Mouse (Mus musculus) limb, embryonic 11.5 days (tissue): ENCODE results near the gene Mad1l1. TPM values are rescaled to one million over a fixed set of nuclear protein-coding genes. Genes with fewer than 3 reads are reported as not detected.

Source experiments
- ATAC-seq: fragments of 200-750 bp; cut with Nextera tagmentation; 2 replicates; pipeline ENCODE4 v1.8.0; 2017; ENCODE audit warnings: low read depth; ENCODE audit not compliant: insufficient number of reproducible peaks, low FRiP score, low TSS enrichment
- DNase-seq: peaks from one replicate; pipeline ENCODE4 v3.0.0-alpha.2; 2015; ENCODE audit warnings: low spot score
- H3K27ac ChIP-seq: fragments of 300-500 bp; sonication (generic); replicated peaks from 2 replicates; pipeline ENCODE4 v1.5.1; 2014; ENCODE audit warnings: low read depth, mild to moderate bottlenecking, low read length
- H3K27me3 ChIP-seq: fragments of 300-500 bp; sonication (generic); 2 replicates; pipeline ENCODE4 v1.6.1; 2014; ENCODE audit warnings: mild to moderate bottlenecking, low read length, mixed read lengths; ENCODE audit not compliant: control insufficient read depth, insufficient read depth
- H3K36me3 ChIP-seq: fragments of 300-500 bp; sonication (generic); 2 replicates; pipeline ENCODE4 v1.6.1; 2014; ENCODE audit warnings: mild to moderate bottlenecking, low read length, moderate library complexity, mixed read lengths; ENCODE audit not compliant: control insufficient read depth, insufficient read depth
- H3K4me1 ChIP-seq: fragments of 300-500 bp; sonication (generic); 2 replicates; pipeline ENCODE4 v1.6.1; 2014; ENCODE audit warnings: low read length, mixed read lengths; ENCODE audit not compliant: control insufficient read depth, insufficient read depth
- H3K4me2 ChIP-seq: fragments of 300-500 bp; sonication (generic); 2 replicates; pipeline ENCODE4 v1.6.1; 2014; ENCODE audit warnings: low read depth, mild to moderate bottlenecking, moderate library complexity; ENCODE audit not compliant: severe bottlenecking
- H3K4me3 ChIP-seq: fragments of 300-500 bp; sonication (generic); 2 replicates; pipeline ENCODE4 v1.5.1; 2014; ENCODE audit warnings: low read depth, low read length
- H3K9ac ChIP-seq: fragments of 300-500 bp; sonication (generic); 2 replicates; pipeline ENCODE4 v1.6.1; 2014; ENCODE audit warnings: mild to moderate bottlenecking, low read length
- H3K9me3 ChIP-seq: fragments of 300-500 bp; sonication (generic); 2 replicates; pipeline ENCODE4 v1.6.1; 2016; ENCODE audit warnings: low read length; ENCODE audit not compliant: control insufficient read depth
- WGBS: fragments of 180-500 bp; shearing (Covaris S2); extraction: QIAGEN DNeasy Blood & Tissue Kit; methylation state at CpG from one replicate; pipeline ENCODE4 v1.1.7; 2014; 5-methylcytosine and 5-hydroxymethylcytosine counted together
- polyA plus RNA-seq: library from polyadenylated mRNA; unstranded; fragments of >200 nt; fragmentation: Nextera tagmentation; extraction: Ambion mirVana; gene quantifications from 2 replicates; pipeline ENCODE4 v1.2.1, GENCODE M21; 2014

The Mad1l1 gene
- polyA plus RNA-seq, 1 experiment from 2014 or later: 51.5 TPM

GRCm38 (mm10) chr5:140041055-140041454, 280.3 kb downstream of the Mad1l1 start:
- peaks cover 27% of the 10 kb centered on the region for H3K4me1 ChIP-seq
- H3K9me3 ChIP-seq: no peaks in the 10 kb centered on the region
- H3K27me3 ChIP-seq: no peaks in the 10 kb centered on the region
- ATAC-seq (no peak), DNase-seq (no peak)
- no peak overlapping the region for H3K9ac ChIP-seq
- H3K4me2 ChIP-seq: no peak overlapping the region
- H3K36me3 ChIP-seq: no peaks in the 10 kb centered on the region; the same call in 1 of the 2 replicates
- 89% methylated on average over 3 of the region's 3 CpGs for WGBS
- no peak overlapping the region for H3K27ac ChIP-seq
- H3K4me3 ChIP-seq: no peak overlapping the region

DNA sequence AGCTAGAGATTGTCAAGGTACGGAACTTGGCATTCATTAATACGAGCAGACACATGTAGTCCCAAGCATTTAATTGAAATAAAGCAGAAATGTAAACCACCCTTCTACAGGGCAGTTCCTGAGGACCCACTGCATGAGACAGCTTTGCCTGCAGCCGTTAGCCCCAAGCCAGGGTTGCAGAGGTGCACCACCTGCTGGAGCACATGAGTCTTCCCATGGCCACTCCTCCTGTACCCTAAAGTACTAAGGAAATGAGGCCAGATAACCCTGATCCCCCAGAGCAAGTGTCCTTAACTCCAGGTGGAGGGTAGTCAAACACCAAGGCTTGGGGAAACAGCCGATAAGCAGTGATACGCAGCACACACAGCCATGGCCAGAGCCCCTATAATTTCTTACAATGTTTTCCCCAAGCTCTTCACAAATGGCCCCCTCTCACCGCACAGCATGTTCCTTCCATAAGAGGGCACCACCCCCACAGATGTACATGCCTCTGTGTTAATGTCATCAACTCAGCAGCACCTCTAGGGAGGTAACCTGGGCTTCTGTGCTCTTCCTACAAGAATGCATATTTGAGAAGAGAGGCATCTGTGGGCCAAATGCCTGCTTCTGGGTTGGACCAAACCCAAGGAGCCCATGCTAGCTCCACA, 283.6 kb downstream of the Mad1l1 start:
- DNase-seq: no peak
- no peak overlapping the region for H3K4me2 ChIP-seq
- no peak overlapping the region for H3K27ac ChIP-seq
- H3K4me3 ChIP-seq: no peak overlapping the region
- no peaks in the 10 kb centered on the region for H3K27me3 ChIP-seq
- H3K36me3 ChIP-seq: no peaks in the 10 kb centered on the region; the same call in 1 of the 2 replicates
- WGBS: 88% methylated on average over 6 of the region's 6 CpGs
- ATAC-seq: no peak
- peaks cover 10% of the 10 kb centered on the region for H3K4me1 ChIP-seq
- H3K9me3 ChIP-seq: no peaks in the 10 kb centered on the region
- H3K9ac ChIP-seq: no peak overlapping the region

DNA sequence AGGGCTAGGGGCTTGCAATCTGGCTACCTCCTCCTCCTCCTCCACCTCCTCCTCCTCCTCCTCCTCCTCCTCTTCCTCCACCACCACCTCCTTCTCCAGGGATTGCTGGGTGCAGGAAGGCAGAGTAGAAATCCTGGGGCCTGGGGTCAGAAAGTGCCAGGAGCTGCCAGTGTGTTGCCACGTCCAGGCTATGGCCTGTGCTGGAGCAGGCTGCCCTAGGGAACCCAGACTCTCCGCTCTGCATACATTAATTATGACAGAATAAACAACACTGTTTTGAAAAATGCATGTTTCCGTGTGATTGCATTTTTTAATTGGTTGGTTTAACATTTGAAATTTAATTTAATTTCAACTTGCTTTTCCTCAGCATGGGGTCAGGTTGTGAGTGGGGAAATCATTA, 285.7 kb downstream of the Mad1l1 start:
- DNase-seq (no peak), ATAC-seq (no peak)
- Histone ChIP-seq H3K4me1 (no peaks in the 10 kb centered on the region), H3K9me3 (no peaks in the 10 kb centered on the region), H3K36me3 (no peaks in the 10 kb centered on the region; the same call in 1 of the 2 replicates), H3K27ac (no peak overlapping the region), H3K4me3 (no peak overlapping the region), H3K27me3 (no peaks in the 10 kb centered on the region), H3K9ac (no peak overlapping the region), H3K4me2 (no peak overlapping the region)
- 88% methylated on average over 3 of the region's 3 CpGs for WGBS

- H3K27me3 ChIP-seq: no peaks in the 10 kb centered on the region
- H3K36me3 ChIP-seq: no peaks in the 10 kb centered on the region; the same call in 1 of the 2 replicates
- no peak overlapping the region for H3K27ac ChIP-seq
- ATAC-seq: no peak
- WGBS: 47% methylated on average over 1 of the region's 1 CpGs
- H3K9me3 ChIP-seq: no peaks in the 10 kb centered on the region
- no peaks in the 10 kb centered on the region for H3K4me1 ChIP-seq
- H3K4me3 ChIP-seq: no peak overlapping the region
- no peak overlapping the region for H3K4me2 ChIP-seq
- H3K9ac ChIP-seq: no peak overlapping the region
- DNase-seq: no peak
Measured at GRCm38 (mm10) chr5:140035025-140035330, 286.4 kb downstream of the Mad1l1 start.

DNA sequence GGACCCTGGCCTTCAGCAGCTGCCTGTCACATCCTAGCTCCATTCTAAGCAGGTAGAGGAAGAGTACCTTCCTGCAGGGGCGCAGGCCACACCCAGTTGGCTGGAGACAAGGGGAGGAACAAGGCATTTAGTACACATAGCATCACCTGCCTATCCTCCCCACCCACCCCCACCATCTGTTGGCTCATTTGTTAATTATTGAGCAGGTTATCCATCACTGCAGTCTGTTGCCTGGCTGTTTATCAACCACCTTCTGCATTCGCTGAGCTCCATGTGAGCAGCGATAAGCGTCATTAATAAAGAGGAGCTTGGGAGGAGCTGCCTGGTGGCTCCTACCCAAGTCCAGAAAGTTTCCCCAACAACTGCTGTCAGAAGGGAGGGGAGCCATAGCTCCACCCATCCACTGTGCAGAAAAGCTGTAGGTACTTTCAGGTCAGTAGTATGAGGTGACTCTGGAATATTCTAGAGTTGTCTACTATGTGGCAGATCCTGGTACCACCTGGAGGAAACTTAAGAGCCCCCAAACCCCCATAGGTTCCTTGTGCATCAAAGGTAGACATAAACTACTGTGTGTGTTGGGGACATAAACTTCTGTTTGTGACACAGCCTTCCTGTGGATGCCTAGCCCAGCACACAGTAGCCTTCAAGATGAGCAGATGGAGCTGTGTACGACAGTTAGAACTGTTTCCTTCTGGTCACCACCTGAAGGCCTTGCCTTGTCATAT, 286.9 kb downstream of the Mad1l1 start:
- no peaks in the 10 kb centered on the region for H3K9me3 ChIP-seq
- 90% methylated on average over 5 of the region's 5 CpGs for WGBS
- H3K4me2 ChIP-seq: no peak overlapping the region
- no peak overlapping the region for H3K9ac ChIP-seq
- no peaks in the 10 kb centered on the region for H3K4me1 ChIP-seq
- H3K36me3 ChIP-seq: no peaks in the 10 kb centered on the region
- H3K27me3 ChIP-seq: no peaks in the 10 kb centered on the region
- ATAC-seq: no peak
- no peak for DNase-seq
- H3K4me3 ChIP-seq: no peak overlapping the region
- H3K27ac ChIP-seq: no peak overlapping the region

GRCm38 (mm10) chr5:140026366-140026765, 295.0 kb downstream of the Mad1l1 start:
- H3K4me1 ChIP-seq: no peaks in the 10 kb centered on the region; the same call in 1 of the 2 replicates
- no peak overlapping the region for H3K4me2 ChIP-seq
- DNase-seq (no peak), ATAC-seq (no peak)
- no peaks in the 10 kb centered on the region for H3K27me3 ChIP-seq
- no peaks in the 10 kb centered on the region for H3K9me3 ChIP-seq
- H3K36me3 ChIP-seq: no peaks in the 10 kb centered on the region
- WGBS: 94% methylated on average over 4 of the region's 4 CpGs
- no peak overlapping the region for H3K27ac ChIP-seq
- H3K9ac ChIP-seq: no peak overlapping the region
- no peak overlapping the region for H3K4me3 ChIP-seq

- Histone ChIP-seq H3K4me3 (no peak overlapping the region), H3K36me3 (no peaks in the 10 kb centered on the region), H3K9ac (no peak overlapping the region), H3K27ac (no peak overlapping the region), H3K4me2 (no peak overlapping the region), H3K27me3 (no peaks in the 10 kb centered on the region), H3K4me1 (no peaks in the 10 kb centered on the region; the same call in 1 of the 2 replicates), H3K9me3 (no peaks in the 10 kb centered on the region)
- DNase-seq: no peak
- WGBS: 96% methylated on average over 2 of the region's 2 CpGs
- no peak for ATAC-seq
Measured at GRCm38 (mm10) chr5:140025301-140025700, 296.1 kb downstream of the Mad1l1 start.

DNA sequence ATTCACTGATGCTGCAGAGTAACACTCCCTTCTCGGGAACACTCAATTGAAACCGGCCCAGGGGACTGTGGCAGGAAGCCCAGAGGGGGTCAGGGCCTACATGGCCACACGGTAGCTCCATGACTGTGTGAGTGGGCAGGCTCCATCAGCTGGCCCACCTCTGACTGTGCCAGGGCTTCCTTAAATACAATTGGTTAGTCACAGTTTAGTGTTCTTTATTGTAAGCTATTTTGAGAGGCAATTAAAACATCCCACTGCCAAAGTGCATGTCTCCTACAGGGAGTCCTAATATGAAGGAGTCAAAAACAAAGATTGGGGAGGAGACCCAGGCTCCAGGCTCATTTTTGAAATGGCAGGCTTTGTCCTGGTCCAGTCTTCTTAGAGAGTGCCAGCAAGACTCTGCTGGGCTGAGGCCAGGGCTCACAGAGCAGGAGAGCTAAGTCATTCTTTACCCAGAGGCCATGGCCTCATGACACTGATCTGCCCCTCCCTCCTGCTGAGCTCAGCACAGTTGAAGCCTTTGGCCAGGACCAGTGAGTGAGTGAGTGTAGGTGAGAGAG, 297.3 kb downstream of the Mad1l1 start:
- no peak overlapping the region for H3K27ac ChIP-seq
- H3K36me3 ChIP-seq: no peaks in the 10 kb centered on the region
- no peak for ATAC-seq
- H3K9ac ChIP-seq: no peak overlapping the region
- H3K9me3 ChIP-seq: no peaks in the 10 kb centered on the region
- DNase-seq: no peak
- no peaks in the 10 kb centered on the region; the same call in 1 of the 2 replicates for H3K4me1 ChIP-seq
- H3K4me2 ChIP-seq: no peak overlapping the region
- WGBS: 63% methylated on average over 3 of the region's 3 CpGs
- no peaks in the 10 kb centered on the region for H3K27me3 ChIP-seq
- H3K4me3 ChIP-seq: no peak overlapping the region
